Mouse (Mus musculus): ENCODE results near the gene Wbp1l.

The Wbp1l gene

GRCm38 (mm10) chr19:46598187-46598586, 697 bp upstream of the Wbp1l start:
- ATAC-seq (ENCODE audit: insufficient number of reproducible peaks, low FRiP score, low TSS enrichment): no peak

- ATAC-seq (ENCODE audit: insufficient number of reproducible peaks, low FRiP score, low TSS enrichment): peak; percentile 2; the same call in 1 of the 2 replicates
Observed at GRCm38 (mm10) chr19:46599375-46600256, 732 bp downstream of the Wbp1l start.

GRCm38 (mm10) chr19:46600371-46600770, 1.5 kb downstream of the Wbp1l start:
- ATAC-seq (ENCODE audit: insufficient number of reproducible peaks, low FRiP score, low TSS enrichment): no peak

- ATAC-seq (ENCODE audit: insufficient number of reproducible peaks, low FRiP score, low TSS enrichment): no peak
Observed at GRCm38 (mm10) chr19:46601491-46601890, 2.6 kb downstream of the Wbp1l start.

GRCm38 (mm10) chr19:46602406-46602805, 3.5 kb downstream of the Wbp1l start:
- ATAC-seq (ENCODE audit: insufficient number of reproducible peaks, low FRiP score, low TSS enrichment): no peak

- ATAC-seq (ENCODE audit: insufficient number of reproducible peaks, low FRiP score, low TSS enrichment): no peak
Observed at GRCm38 (mm10) chr19:46606718-46607117, 7.8 kb downstream of the Wbp1l start.

GRCm38 (mm10) chr19:46607424-46607823, 8.5 kb downstream of the Wbp1l start:
- ATAC-seq (ENCODE audit: insufficient number of reproducible peaks, low FRiP score, low TSS enrichment): no peak

- no peak for ATAC-seq (ENCODE audit: insufficient number of reproducible peaks, low FRiP score, low TSS enrichment)
Observed at GRCm38 (mm10) chr19:46608158-46608557, 9.3 kb downstream of the Wbp1l start.

- no peak for ATAC-seq (ENCODE audit: insufficient number of reproducible peaks, low FRiP score, low TSS enrichment)
Observed at GRCm38 (mm10) chr19:46616378-46616777, 17.5 kb downstream of the Wbp1l start.

GRCm38 (mm10) chr19:46617361-46617760, 18.5 kb downstream of the Wbp1l start:
- ATAC-seq (ENCODE audit: insufficient number of reproducible peaks, low FRiP score, low TSS enrichment): no peak

- ATAC-seq (ENCODE audit: insufficient number of reproducible peaks, low FRiP score, low TSS enrichment): no peak
Observed at GRCm38 (mm10) chr19:46618322-46618721, 19.4 kb downstream of the Wbp1l start.

GRCm38 (mm10) chr19:46619001-46619400, 20.1 kb downstream of the Wbp1l start:
- no peak for ATAC-seq (ENCODE audit: insufficient number of reproducible peaks, low FRiP score, low TSS enrichment)

GRCm38 (mm10) chr19:46619518-46619917, 20.6 kb downstream of the Wbp1l start:
- ATAC-seq (ENCODE audit: insufficient number of reproducible peaks, low FRiP score, low TSS enrichment): no peak

- ATAC-seq (ENCODE audit: insufficient number of reproducible peaks, low FRiP score, low TSS enrichment): no peak
Observed at GRCm38 (mm10) chr19:46620016-46620808, 21.3 kb downstream of the Wbp1l start.

GRCm38 (mm10) chr19:46621236-46622183, 22.6 kb downstream of the Wbp1l start:
- no peak for ATAC-seq (ENCODE audit: insufficient number of reproducible peaks, low FRiP score, low TSS enrichment)

GRCm38 (mm10) chr19:46622659-46623193, 23.8 kb downstream of the Wbp1l start:
- ATAC-seq (ENCODE audit: insufficient number of reproducible peaks, low FRiP score, low TSS enrichment): no peak

- ATAC-seq (ENCODE audit: insufficient number of reproducible peaks, low FRiP score, low TSS enrichment): no peak
Observed at GRCm38 (mm10) chr19:46623194-46623667, 24.3 kb downstream of the Wbp1l start.

- ATAC-seq (ENCODE audit: insufficient number of reproducible peaks, low FRiP score, low TSS enrichment): 0 out of 2 replicates have a peak, but pooled peaks have one; percentile 45
Observed at GRCm38 (mm10) chr19:46623790-46624772, 25.2 kb downstream of the Wbp1l start.

GRCm38 (mm10) chr19:46625015-46625414, 26.1 kb downstream of the Wbp1l start:
- no peak for ATAC-seq (ENCODE audit: insufficient number of reproducible peaks, low FRiP score, low TSS enrichment)
